Mouse (Mus musculus) left cerebral cortex, postnatal 4 days (tissue): ENCODE measurements at regions not wholly inside any gene's neighbourhood (a gene's known extent, or its start where the extent isn't known, plus 50 kb on each side); places are given as distances from the start of the nearest gene placed in this dataset. TPM values are rescaled to one million over a fixed set of nuclear protein-coding genes. Genes with fewer than 3 reads are reported as not detected.

Source experiments
- DNase-seq: peaks from one replicate; pipeline ENCODE4 v3.0.0-alpha.2; 2022
- intact Hi-C: fragments of 180-260 bp; cut with DNase I; formaldehyde crosslinking; loops from one replicate; pipeline ENCODE4 v1.15.1; 2025
- microRNA-seq: library from miRNA; unstranded; fragments of <30 nt; microRNA quantifications from one replicate; pipeline ENCODE4 v1.2.0, GENCODE M21; 2022

- DNase-seq, result no peak
- intact Hi-C loops, result no loop called here
These were observed 625.8 kb upstream of the Gm597 start for GRCm38 (mm10) chr1:29405807-29406206.

- no peak for DNase-seq
- intact Hi-C loops, result no loop called here
These were observed 624.1 kb upstream of the Gm597 start for GRCm38 (mm10) chr1:29404139-29404538.

- DNase-seq, result no peak
- intact Hi-C loops, result no loop called here
These were observed 583.7 kb upstream of the Gm597 start for GRCm38 (mm10) chr1:29363783-29364182.

- intact Hi-C loops, result no loop called here
- DNase-seq, result no peak
These were observed 561.5 kb upstream of the Gm597 start for GRCm38 (mm10) chr1:29341587-29341986.

GRCm38 (mm10) chr1:29340945-29341344 lies 560.9 kb upstream of the Gm597 start:
- DNase-seq, result no peak
- intact Hi-C loops, result no loop called here

GRCm38 (mm10) chr1:29328930-29329329 lies 548.9 kb upstream of the Gm597 start:
- intact Hi-C loops, result no loop called here
- peak; percentile 6 for DNase-seq

Small RNA genes in the stretch of these regions (microRNA-seq; reads per million reads assigned to microRNA genes)
- gene Gm23785, result not detected
